Mouse (Mus musculus) liver, adult (tissue): ENCODE data around the gene Gtf3c5.

Experiments used
- GATA4 ChIP-seq: IDR thresholded peaks from 2 replicates; pipeline ENCODE4 v1.6.1; 2014; ENCODE audit warnings: mild to moderate bottlenecking, low read length; ENCODE audit not compliant: insufficient replicate concordance

Gene Gtf3c5

DNA sequence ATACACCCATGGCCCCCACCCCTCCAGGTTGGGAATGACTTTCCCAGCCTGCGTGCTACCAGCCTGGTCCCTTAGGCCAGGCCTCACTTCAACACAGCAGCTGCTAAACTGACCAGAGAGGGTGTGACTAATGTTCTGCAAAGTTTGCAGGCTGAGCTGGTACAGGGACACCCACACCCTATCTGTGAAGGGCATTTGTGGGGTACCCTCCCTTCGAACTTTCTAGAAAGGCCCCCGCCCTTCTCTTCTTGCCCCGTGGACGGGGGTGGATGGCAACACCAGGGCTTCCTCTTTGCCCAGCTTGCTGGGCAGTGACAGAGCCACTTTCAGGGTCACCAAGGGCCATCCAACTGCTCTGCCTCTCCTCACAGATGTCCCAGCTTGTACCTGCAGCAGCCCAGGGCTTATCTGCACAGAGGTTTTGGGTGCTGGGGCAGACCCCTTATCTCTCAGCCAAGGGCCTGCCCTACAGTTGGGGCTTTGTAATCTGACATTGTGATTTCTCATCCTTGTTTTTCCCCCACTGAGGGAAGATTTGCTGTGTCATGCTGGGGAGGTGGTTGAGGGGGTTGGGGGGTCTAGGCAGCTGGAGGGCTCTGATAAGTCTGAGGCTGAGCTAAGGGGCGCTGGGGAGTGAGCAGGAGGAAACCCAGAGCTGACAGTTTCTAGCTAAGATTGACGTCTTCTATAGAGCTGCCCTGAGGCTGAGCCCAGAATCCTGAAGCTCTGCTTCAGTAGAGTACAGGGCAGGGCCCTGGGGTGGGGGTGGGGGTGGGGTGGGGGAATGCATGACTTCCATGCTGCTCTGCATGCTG is 14.4 kb upstream of the Gtf3c5 start:
- no peak for TF ChIP-seq GATA4

DNA sequence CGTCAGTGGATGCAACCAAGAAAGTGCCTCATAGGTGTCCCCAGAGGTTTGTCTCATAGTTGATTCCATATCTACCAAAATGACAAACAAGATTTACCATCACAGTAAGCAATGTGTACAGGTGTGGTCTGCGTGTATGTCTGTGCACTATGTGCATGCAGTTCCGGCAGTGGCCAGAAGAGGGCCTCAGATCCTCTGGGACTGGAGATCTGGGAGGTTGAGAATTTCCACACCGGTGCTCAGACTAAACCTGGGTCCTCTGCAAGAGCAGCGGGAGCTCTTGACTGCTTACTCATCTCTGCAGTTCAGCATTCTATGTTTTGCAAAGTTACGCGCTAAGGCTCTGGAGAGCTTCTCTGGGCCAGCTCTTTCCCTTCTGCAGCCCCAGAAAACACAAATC is 13.4 kb upstream of the Gtf3c5 start:
- TF ChIP-seq GATA4: no peak

DNA sequence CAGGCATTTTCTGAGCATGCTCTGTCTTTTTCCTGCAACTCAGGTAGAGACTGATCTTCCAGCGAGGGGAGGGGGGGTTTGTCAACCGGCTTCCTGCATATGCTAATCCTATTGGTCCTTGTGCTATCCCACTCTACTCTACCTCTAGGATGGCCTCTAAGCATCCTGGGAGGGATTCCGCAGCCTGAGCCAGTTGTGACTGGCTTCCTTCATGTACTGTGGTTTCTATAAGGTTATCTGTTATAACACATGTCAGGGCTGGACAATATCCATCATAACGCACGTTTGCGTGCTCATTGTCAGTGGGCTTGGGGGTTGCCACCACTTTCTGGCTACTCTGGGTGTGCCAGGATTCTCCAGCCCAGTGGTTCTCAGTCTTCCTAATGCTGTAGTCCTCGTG is 12.5 kb upstream of the Gtf3c5 start:
- TF ChIP-seq GATA4: no peak

DNA sequence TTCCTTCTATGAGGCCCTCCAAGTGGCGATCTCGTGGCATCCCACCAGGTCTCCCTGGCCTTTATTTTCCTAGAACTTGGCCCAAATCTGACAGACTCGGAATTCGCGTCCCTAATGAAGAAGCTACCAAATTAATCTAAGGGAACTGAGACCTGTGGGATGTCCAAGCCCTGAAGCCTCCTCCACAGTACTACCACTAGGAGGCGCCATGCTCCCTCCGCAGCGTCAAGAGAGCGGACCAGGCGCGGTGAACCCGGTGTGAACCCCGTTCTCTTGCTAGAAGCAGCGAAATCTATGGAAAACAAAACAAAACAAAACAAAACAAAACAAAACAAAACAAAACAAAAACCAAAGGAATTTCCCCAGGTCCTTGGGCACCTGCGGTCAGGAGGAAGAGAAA is 9.3 kb upstream of the Gtf3c5 start:
- TF ChIP-seq GATA4: no peak

DNA sequence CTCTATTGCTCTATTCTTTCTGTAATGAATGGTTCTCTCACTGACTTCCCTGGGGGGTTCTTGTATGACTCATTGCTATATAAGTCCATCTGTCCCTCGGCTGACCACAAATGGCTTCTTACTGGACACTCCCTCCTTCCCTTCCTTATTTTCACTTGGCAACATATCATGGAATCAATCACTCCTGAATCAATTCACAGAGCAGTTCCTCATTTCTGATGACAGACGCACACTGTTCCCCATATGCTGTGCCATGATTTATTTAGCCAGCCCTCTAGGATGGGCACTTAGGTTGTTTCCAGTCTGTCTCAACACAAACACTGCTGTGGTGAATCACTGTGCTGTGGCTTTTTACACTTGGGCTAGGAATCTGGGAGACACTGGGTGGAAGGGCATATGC is 7.9 kb upstream of the Gtf3c5 start:
- no peak for TF ChIP-seq GATA4

DNA sequence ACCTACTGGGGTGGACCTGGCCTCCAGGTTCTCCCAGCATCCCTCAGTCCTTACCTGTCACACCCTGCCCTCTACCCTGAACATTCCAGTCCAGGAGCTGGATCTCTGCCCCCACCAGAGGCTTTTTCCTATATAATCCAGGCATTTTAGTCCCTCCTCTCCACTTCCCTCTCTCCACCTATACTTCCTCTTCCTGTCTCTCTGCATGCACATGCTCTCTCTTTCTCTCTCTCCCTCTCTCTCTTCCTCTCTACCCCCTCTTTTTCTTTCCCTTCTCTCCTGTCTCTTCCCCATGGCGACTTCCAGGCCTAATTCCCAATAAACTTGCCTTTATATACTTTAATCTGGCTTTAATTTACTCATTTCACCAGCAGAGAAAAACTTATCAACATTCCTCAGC is 5.0 kb upstream of the Gtf3c5 start:
- no peak for TF ChIP-seq GATA4

DNA sequence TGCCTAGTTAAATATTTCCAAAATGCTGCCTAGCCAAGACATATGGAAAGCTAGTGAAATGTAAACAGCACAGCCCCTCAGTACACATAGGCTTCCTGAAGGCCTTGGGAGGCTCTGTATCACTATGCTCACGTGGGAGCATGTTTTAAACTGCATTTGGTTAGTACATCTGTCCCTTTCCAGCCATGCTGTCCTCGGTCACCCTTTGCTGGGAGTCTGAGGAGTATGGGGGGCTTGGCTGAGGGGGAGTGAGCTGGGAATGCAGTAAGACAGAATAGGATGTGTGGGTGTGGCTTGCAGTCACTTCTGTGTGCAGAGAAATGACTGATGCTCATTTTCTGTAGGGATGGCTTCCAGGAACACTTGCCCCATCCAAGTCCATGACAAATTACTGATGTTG is 2.2 kb upstream of the Gtf3c5 start:
- TF ChIP-seq GATA4: no peak

DNA sequence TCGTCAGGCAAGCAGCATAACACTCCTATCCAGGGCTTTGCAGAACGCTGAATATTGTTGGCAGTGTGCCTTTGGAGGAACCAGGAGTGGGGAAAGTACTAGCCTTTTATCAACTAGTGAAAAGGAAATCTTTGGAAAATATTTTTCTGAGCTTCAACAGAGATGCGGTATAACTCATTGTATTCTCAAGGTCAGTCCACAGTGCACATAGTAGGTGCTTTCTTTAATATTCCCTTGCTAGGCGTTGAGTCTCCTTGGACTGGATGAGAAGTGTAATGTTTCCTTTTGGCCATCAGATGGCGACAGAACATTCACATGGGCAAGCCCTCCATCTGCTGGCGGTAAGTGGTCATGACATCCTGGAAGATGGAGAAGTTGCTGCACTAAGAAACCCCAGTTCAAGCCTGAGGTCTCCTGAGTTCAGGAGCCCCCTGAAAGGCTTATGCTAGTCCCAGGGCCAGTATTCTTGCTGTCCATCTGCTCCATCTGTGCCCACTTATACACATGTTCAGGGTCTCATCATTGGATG is 1.6 kb upstream of the Gtf3c5 start:
- no peak for TF ChIP-seq GATA4

DNA sequence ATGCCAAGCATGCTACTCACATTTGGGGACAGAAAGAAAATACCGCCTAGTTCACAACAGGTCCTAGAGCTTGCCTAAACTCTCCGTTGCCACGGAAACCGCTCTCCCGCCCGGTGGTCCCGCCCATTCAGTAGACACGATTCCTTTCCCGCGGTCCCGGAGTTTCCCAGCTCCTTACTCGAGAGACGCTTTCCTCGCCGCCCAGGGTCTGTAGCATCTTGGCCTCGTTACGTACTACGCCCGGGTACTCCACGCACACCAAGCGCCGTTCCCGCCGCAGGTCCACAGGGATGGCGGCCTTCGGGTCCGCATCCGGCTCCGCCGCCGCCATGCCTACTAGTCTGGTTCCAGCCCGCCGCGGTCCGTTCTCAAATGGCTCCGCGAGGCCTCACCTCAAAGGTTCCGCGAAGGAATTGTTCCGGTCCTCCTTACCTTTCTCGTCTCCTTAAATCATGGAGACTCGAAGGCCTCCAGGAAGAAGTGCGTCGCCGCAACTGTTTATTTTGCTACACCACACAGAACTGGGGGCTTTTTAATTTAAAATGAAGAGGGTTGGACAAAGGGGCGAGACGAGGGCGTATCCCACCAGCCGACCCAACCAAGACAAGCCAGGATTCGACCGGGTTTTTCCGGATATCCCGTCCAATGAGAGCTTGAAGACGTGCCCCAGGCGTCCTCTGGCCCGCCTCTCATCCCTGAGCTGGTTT is 751 bp downstream of the Gtf3c5 start:
- peak; percentile 36; the same call in 1 of the 2 replicates for TF ChIP-seq GATA4

DNA sequence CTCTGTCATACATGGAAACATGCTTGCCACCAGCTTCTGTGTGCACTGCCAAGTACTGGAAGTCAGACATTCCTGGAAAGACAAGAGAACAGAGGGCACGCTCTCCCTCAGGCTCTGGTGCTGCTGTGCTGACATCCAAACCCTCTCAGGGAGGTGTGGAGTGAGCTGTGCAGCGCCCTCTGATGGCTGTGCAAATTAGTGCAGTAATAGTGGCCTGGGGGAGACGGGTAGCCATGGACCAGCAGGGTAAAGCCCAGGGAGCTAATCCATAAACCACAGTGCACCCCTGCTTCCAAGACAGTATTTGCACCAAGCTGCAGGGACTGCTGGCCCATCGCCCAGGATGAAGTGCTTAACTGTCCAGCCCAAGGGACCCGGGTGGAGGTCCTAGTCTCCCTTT is 5.5 kb downstream of the Gtf3c5 start:
- no peak for TF ChIP-seq GATA4

DNA sequence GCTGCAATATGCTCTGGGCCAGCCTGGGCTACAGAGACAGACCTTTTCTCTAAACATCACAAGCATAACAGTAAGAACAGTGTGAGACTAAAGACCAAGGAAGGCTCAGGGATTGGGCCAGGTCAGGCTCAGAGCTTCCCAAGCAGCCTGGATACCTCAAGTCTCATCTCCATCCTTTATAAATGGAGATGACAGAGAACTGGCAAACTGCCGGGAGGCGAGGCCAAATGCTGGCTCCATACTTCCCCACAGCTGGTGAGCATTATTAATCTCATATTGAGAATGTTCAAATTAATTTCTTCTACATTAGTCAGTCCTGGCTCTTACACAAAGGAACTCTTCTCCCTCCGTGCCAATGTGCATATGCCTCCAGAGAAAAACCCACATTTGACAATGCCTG is 6.7 kb downstream of the Gtf3c5 start:
- TF ChIP-seq GATA4: no peak

DNA sequence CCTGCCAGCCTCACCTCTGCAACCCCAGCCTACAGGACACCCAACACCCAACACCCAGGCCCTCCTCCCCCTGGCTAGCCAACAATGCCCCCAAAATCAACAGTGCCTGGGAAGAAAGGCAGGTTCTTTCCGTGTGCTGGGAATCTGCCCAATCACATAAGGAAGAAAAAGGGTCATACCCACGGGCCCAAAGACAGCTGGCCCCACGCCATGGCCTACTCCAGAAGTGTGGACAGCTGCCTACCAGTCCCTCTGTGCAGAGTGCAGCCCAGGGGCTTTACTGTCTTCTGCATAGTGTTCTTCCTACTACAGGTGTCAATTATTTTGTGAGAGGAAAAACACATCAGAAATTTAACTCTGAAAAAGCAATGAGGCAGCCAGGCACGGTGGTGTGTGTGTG is 8.2 kb downstream of the Gtf3c5 start:
- no peak for TF ChIP-seq GATA4

DNA sequence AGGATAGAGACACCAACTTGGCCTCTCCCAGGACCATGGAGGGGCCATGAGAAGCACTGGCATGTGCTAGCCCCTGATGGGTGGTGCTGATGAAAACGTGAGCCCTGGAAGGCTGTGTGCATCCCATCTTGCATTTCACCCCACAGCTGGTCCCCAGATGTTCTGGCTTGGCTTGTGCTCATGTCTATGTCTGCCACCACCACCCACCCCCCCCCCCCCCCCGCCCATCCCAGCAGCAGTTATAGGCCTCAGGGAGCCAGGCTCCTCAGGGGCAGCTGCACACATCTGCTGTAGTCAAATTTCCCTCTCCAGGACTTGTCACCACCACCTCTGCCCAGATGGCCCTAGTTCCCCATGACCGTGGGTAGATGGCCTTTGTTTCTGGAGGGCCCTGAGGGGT is 13.6 kb downstream of the Gtf3c5 start:
- TF ChIP-seq GATA4: no peak

DNA sequence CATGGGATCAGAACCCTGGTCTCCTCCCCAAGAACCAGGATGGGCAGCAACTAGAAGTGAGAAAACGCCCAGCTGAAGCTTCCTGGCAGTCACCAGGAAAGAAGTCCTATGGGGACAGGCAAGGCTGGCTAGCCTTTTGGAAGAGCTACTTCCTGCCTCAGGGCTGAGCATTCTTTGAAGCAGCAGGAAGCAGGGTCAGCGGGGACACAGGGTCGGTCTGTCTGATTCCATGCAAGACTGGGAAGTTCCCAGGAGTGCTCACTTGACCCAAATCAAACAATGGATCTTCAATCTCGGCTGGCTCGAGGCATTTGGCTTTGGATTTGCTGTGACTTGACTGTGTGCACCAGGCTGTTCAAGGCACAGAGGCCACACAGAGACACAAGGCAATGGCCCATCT is 17.0 kb downstream of the Gtf3c5 start:
- no peak for TF ChIP-seq GATA4

DNA sequence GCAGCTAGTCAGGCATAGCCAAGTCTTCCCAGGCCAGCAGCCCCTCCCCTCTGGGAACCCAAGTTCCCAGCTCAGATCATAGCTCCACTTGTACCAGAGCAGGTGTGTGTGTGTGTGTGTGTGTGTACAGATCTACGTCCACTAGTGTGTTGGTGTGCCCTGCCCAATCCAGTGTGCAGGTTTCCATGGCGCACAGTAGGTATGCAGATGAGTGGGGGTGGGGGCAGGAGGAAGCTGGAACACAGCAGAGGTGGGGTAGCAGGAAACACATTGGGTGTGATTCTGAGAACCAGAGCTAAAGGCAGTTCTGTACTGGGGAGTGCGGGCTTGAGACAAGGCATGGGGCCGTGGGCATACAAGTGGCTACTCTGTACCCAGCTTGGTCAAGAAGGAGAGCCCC is 19.2 kb downstream of the Gtf3c5 start:
- TF ChIP-seq GATA4: no peak

DNA sequence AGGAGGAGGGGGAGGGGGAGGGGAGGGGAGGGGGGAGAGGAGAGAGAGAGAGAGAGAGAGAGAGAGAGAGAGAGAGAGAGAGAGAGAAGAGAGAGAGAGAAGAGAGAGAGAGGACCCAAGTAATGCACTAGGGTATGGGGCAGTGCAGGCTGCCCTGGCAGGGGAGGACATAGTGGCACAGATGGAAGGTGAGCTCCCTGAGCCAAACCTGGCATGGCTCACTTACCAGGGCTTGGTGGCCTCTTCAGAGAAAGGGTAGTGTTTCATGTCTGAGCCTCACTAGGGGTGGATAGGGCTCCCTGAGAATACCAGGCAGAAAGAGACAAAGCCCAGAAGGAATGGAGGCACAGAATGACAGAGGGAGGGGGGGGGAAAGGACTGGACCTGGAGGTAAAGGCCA is 19.7 kb downstream of the Gtf3c5 start:
- TF ChIP-seq GATA4: no peak

DNA sequence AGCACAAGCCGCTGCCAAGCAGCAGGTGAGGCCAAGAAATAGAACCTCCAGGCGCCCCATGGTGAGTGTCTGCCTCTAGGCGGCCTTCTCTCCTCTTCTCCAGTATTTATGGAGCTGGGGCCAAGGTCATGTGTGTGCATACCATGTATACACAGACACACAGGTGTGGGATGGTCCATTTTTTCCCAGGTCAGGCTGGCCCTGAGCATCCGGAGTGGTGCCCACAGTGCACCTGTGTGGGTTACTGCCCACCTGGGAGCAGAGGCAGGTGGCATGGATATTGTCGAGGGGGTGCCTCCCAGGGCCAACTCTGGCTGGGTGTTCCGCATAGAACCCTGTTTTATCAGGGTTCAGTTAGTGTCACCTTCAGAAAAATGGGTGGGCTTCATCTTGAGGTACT is 20.2 kb downstream of the Gtf3c5 start, which contains the start of gene Cel:
Gene Cel (minus strand): TSS at position 101 of the 400 bp plus-strand sequence.
- no peak for TF ChIP-seq GATA4

DNA sequence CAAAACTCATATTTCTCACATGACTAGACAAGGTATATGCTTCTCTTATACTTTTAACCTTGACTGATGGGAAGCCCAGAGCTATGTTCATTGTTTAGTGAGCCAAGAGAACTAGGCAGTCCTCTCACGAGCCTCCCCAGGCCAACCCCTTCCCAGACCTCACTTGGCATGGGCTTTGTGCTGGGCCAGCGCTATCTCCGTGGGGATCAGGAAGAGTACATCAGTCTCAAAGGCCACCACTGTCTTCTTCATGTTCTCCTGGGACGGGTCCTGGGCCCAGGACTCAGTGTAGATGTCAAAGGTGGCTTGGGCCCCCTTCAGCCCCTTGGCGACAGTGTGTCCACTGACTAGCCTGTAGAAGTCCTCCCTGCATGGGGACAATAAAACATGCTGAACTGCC is 26.1 kb downstream of the Gtf3c5 start:
- TF ChIP-seq GATA4: no peak
